Mouse (Mus musculus): ENCODE results near the gene Bsn.
"Not testable (repeated sequence)": the region's sequence is repeated elsewhere in the genome, so short reads cannot be mapped to it uniquely, and the experiment has no call there.

Bsn gene

DNA sequence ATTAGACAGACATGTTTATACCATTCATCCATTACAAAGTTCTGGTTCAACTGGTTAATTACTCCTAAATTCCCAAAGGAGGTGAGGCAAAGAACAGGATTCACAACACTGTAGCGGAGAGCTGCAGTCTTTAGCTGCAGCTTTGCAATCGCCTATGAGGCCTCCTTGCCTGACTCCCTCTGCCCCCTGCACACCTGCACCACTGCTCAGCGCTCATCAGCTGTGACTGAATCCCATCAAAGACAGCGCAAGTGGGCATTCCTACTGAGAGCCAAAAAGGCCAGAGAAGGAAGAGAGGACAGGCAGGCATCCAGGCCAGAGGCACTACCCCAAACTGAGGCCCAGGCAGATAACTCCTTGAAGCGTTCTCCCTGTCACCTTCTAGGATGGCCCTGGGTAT, 42.6 kb downstream of the Bsn start:
- no peak for DNase-seq

DNA sequence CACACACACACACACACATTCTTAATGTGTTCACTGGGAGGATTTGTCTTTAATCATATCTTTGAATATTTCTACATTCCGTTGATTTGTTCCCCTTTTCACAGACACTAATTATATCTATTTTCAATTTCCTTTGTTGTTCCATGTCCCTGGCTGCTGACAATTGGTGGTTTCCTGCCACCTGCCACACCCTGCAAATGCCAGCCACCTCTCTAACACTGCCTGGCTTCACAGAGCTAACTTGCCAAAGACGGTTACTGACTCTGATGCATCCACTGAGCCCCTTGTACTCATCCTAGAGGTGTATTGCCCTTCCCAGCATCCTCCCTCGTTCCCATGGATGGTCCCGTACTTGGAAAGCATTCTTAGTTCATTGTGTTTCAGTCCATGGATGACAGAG, 43.7 kb downstream of the Bsn start:
- DNase-seq, result no peak

DNA sequence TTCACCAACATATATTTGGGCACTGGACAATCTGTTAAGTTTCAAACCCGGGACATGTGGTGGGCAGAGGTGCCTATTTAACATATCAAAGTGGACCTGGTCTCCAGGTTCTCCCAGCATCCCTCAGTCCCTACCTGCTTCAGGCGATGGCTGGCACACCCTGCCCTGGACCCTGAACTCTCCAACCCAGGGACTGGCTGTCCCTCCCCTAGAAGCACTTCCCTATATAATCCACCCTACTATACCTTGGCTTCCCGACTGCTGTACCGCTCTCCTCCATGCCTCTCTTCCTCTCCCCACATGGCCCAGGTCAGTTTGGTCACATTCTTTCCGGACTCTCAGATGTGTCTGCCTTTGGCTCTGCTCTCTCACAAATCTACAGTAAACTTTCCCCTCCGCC, 44.4 kb downstream of the Bsn start:
- no peak for DNase-seq

DNA sequence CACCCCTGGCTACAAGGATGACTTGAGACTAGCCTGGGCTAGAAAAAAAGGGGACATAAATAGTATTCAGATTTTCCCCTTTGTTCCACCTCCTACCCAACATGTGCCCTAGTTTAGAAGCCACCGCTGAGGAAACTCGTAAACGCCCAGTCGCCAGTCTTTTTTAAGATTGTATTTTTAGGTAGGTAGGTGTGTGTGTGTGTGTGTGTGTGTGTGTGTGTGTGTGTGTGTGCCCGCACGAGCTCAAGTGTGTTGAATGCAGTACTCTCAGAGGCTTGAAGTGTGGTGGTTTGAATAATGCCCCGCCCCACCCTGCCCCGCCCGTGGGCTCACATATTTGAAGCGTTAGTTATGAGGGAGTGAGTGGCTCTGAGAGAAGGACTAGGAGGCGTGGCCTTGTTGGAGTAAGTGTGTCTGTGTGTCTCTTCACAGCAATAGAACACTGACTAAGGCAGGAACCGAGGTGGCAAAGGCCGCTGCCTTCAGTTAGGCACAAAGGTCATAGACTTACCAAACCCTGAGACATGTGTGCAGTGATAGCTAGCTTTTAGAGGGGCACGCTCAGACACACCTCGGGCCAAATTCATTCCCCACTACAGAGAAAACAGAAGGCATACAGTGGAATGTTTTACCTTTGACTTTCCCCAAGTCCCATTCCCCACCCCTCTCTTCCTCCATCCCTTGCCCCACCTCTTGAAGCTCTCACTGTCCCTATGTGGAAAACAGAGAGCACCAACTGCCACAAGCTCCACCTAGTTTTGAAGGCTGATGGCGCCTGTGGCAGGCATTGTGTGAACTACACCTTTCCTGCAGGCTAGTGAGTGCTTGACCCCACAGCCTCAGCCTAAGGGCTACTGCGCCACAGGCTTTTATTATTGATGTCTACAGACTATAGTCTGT, 45.6 kb downstream of the Bsn start:
- no peak for DNase-seq

DNA sequence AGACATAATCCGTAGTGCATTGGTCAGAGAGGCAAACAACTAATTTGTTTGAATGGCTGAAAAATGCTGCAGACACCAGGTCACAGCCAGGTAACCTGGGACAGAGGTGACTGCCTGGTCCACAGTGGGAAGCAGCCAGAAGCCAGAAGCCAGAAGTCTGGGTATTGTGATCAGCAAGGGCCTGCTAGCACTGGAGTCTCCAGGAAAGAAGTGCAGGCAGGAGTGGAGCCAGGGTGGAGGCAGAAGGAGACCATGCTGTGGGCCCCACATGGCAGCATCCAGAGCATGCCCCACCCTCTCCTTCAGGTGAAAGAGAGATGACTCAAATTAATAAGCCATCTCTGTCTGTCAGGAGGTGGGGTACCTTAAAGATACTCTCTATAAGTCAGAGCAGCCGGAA, 46.7 kb downstream of the Bsn start:
- no peak for DNase-seq

DNA sequence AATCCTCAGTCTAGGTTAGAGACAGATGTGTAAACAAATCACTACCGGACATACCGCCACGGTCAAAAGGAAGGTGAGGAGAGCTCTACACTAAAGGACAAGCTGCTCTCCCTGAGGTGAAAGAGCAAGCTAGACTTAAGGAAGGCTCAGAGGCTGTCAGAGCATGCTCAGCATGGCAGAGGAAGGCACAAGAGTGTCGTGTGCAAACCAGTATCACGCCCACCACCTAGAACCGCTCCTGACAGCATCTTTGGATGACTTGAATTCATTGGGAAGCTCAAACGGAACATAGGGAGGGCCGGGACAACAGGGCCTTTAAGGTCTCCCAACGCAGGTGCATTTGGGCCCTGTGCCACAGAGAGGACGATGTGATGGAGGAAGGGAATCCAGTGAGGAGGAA, 48.8 kb downstream of the Bsn start:
- no peak for DNase-seq

DNA sequence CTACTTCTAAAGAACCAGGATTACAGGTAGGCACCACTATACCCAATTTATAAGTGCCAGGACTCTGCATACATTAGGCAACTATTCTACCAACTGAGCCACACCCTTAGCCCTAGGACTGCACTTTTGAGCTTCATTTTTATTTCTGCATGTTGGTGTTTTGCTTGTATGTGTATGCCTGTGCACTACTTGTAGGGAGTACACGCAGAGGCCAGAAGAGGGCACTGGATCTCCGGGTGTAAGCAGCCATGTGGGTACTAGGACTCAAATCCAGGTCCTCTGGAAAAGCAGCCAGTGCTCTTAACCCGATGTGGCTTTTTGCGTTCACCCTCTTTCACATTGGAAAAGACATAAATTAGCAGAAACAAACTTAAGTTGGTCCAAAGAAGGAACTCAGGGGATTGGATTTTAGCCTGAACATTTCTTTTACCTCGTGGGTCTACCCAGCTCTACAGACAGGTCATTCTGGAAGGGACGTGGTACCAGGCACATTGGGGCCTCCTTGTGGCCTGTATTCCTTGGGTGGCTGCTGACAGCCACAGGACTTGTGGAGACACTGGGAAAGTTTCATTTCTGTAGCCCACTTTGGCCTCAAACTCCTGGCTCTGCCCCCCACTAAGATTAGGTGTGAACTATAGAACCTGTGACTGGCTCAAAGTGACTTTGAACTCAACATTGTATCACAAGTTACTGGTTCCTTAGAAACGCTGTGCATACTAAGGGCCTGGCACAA, 50.1 kb downstream of the Bsn start:
- DNase-seq, result no peak

DNA sequence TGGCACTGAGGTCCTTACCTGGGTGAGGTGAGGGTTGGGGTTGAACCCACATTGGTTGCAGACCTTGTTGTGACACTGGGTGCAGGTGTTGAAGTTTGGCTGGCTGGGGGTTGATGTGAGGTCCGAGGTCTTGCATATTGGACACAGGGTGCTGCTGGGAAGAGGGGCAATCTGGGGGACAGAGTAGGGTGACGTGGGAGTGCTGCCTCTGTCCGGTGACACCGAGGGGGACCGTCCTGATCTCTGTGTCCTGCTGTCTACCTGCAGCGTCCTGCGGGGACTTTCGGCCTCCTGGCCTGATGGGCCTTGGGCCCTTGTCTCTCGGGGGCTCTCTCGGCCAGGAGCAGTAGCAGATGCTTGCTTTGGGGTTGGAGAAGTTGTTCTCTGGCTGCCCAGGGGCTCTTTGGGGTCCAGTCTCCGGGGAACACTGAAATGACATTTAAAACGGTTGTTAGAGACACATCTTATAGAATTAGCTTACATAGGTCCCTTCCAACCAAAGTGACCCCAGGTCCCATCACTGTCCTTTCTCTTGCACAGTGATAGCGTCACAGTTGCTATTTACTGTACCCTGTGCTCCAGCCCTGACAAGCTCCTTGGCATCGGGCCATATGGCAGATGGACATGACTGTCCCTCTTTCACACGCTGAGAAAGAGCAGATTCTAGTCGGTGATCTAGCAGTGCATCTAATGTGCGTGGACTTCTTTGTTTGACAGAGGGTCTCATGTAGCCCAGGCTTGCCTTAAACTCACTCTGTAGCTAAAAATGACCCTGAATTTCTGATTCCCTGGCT, 50.8 kb downstream of the Bsn start:
- no peak for DNase-seq

DNA sequence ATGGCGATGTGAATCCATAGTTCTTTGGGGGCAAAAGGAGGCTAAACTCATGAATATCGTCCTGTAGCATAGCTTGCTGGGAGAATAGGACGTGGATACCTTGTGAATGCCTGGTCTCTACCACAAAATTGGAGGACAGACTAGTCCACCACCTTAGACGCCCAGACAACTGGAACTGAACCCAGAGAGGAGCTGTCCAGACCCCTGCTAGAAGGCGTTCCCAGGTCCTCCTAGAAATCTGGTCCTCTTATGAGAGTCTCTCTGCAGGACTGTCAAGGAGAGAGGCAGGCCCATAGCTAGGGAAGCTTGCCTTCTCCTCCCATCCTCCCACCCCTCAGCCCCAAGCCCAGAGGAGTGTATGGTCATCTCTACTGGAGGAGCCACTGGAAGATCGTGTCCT, 52.1 kb downstream of the Bsn start:
- no peak for DNase-seq

DNA sequence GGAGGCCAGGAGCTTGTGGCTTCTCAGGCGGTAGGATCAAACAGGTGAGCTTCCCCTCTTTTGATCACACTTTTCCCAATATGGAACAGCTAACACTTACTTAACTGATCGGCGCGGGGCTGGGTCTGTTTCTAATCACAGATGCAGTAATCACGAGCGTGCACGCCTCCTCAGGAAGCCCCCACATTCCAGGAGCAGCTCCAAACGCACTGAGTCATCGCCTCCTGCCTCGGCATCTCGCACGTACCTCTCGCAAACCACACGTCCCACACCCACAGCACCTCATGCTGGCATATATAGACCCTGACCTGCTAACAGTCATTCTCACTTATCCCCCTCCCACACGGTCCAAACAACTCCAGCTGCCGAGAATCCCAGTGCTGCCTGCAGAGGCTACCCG, 52.7 kb downstream of the Bsn start:
- peak; percentile 91 for DNase-seq

DNA sequence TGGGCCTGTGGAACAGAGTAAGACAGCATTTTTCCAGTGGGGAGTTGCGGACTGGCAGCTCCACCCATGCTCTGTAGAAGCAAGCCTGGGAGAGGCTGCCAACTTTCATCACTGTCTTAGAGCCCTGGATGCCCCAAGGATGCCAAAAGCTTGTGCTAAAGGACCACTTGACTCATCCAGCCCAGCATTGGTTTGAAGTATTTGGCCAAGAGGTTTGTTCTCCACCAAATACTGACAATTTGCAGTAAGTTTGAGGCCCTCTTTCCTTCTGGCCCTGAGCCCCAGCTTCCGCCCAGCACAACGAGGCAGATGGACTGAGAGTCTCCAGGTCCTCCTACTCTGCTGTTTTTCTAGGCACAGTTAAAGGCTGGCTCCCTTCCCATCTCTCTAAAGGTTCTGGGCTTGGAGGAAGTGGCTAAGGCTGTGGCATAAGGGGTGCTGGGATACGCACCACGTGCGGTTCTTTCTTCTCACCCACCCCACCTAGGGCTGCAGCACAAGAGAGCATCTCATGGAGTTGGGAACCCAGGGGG, 53.2 kb downstream of the Bsn start:
- DNase-seq, result peak; percentile 81

DNA sequence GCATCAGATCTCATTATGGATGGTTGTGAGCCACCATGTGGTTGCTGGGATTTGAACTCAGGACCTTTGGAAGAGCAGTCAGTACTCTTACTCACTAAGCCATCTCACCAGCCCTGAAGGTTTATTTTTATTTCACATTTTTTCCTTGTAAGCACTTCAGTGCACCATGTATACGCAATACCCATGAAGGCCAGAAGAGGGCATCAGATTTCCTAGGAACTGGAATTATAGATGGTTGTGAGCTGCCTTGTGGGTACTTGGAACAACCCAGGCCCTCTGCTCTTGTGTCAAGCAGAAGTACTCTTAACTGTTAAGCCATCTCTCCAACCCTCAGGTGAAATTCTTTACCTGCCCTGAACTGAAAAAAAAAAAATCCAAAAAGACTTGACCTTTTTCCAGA, 54.0 kb downstream of the Bsn start:
- DNase-seq, result no peak

DNA sequence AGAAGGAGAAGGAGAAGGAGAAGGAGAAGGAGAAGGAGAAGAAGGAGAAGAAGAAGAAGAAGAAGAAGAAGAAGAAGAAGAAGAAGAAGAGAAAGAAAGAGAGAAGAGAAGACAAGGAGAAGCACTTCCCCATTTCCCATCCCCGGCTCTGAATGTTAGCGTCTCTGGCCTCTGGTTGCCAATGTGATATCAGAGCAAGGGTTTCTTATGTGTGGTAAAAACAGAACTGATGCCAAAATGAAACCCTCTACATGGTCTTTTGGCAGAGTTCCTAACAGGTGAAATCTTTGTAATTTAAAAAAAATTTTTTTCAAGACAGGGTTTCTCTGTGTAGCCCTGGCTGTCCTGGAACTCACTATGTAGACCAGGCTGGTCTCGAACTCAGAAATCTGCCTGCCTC, 54.5 kb downstream of the Bsn start:
- DNase-seq, result not testable (repeated sequence)

DNA sequence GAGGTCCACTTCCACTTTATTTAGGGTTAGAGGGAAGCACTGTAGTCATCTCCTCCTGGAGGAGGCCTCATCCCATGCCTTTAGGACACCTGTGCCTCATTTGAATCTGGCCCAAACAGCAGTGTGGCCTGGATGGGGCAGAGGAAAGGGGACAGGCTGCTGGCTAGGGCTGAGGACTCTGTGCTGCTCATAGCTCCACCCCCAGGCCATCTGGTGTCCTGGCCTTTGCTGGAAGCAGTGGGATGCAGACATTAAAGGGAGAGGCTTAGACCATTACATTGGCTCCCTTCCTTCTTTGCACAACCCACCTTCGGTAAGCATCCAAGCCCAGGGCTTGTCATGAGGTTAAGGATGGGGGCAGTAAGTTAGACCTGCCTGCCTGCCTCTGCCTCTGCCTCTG, 56.7 kb downstream of the Bsn start:
- DNase-seq, result no peak

DNA sequence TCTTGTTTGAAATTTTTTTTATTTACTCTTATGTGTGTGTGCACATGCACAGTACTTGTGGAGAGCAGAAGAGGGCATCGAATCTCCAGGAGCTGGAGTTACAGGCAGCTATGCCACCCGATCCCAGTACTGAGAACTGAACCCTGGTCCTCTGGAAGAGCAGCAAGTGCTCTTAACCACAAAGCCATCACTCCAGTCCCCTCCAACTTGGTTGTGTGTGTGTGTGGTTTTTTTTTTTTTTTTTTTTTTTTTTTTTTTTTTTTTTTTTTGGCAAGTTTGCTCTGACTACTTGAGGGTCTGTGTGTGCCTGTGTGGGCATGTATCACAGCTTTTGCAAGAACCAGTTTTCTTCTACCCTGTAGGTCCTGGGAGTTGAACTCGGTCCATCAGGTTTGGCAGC, 57.8 kb downstream of the Bsn start:
- DNase-seq, result no peak

DNA sequence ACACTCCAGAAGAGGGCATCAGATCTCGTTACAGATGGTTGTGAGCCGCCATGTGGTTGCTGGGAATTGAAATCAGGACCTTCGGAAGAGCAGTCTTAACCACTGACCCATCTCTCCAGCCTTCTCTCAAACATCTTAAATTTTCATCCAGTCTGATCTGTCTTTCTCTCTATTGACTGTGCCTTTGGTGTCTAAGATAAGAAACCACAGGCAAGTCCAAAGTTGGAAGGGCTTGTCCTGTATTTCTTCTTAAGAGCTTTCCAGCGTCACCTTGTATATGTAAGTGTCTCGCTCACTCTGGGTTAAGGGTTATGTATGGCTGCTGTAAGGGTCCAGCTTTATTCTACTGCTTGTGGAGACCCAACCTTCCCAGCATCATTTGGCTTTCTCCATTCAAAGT, 58.7 kb downstream of the Bsn start:
- DNase-seq, result no peak

DNA sequence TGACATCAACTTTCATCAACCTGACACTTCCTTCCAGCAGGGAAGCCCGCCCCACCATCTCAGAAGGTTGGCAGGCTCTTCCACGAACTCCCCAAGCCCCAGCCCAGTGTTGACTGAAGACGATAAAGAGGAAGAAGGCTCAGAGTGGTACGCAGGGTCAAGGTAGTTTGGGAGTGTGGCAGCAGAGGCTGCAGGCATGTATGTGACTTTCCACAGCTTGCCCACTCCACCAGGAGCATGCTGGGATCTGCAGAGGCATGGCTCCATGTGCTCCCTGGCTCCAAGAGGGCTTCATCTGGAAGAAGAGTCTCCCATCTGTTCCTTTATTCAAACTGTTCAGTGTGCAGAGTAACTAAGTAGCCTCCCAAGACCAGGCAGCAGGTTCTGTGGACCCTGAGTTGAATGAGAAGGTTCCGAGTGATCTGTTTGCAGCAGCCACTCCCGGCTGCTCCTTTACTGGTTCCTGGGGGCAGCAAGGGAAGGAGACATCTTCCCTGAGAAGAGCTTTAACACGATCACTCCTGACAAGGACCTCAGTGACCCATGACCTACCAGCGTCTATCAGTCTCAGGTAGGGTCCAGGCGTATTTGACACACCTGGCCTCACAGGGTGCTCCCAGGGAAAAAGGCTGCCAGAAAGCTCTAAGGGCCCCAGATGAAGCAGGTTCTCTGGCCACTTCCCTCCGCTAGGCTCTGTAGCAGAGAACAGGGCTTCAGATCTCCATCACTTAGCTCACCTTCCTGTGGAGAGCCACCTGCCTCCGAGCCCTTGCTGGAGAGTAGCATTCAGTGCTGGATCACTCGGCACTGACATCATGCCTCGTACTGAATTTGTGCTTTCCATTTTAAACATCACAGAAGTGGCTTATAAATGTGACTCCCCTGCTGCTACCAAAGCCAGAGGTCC, 60.9 kb downstream of the Bsn start:
- no peak for DNase-seq

DNA sequence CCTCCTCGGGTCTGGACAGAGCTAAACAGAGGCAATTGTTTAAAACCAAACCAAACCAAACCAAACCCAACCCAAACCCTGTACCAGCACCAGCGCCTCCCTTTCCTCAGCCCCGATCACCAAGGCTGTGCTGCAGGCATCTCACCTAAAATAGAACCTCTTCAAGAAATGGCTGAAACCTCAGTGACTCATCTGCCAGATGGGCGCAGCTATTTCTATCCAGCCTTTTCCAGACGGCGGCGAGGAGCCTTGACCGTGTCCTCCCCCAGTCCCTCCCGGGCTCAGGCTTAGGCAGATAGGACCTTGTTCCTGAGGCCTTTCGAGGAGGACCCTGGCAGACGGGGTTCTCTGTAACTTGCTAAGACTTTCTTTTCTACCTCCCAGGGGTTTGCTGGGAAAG, 61.9 kb downstream of the Bsn start:
- DNase-seq, result peak; percentile 79

DNA sequence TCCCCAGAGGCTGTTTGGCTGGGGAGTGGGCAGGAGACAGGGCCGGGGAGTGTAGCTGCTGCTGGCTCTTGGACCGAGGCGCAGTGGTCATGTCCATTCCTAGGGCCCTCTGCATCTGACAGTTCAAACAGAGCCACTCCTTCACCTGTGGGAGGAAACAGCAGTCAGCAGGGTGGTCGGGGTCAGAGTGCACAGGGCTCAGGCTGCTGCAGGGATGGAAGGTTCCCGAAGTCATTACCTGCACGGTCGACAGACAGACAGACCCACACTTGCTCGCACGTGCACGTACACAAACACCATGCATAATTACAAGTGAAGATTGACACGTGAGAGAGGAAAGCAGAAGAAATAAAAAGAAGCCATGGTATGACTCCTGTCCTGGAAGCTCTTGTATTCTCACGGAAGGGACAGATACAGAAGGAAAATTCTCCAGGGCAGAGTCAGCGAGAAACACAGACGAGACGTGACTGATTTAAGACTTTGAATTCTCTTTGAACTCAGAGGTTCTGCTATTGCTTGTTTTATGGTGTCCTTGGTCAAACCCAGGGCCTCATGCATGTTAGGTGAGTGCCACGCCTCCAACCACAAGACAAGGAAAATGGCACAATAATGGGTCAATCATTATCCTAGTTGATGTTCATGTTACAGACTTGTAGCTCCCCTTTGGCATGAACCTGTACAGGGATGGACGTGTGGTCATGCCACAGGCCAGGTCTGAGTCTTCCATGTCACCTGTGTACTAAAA, 63.6 kb downstream of the Bsn start:
- no peak for DNase-seq

DNA sequence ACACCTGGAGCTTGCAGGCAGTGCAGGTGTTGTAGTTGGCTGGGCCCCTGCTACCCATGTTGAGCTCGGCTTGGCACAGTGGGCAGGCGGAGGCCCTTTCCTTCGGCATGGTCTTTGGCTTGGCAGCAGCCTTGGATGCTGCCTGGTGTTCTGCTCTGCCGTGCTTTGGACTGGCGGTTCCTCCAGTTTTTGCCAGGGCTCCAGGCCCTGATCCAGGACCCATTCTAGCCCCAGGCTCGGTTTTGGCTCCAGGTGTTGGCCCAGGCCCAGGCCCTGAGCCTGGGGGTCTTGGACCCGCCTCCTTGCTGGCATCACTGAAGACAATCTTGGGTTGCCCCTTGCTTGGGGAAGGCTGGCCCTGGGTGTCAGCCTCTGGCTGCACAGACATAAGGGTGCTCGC, 64.5 kb downstream of the Bsn start:
- DNase-seq, result no peak

DNA sequence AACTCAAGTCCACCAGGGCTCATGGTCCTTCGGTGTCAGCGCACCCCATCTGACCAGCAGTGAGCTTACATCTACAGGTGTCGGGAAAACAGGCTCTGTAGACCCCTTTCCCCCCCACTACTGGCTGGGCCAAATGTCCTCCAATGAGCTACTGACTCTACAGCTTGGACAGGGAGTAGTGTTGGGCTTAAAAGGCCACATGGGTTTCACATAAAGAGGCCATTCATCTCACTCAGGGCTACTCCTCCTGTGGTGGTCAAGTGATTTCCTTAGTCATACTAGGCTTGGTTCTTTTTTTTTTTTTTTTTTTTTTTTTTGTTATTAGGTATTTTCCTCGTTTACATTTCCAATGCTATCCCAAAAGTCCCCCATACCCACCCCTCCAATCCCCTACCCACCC, 66.3 kb downstream of the Bsn start:
- no peak for DNase-seq
